Mouse (Mus musculus): ENCODE results near the gene Cers5. TPM values are rescaled to one million over a fixed set of nuclear protein-coding genes. Genes with fewer than 3 reads are reported as not detected.
"Not testable (repeated sequence)": the region's sequence is repeated elsewhere in the genome, so short reads cannot be mapped to it uniquely, and the experiment has no call there.

Gene Cers5
- total RNA-seq, 2 experiments from 2014 or later: 35.9 to 41.6 TPM

DNA sequence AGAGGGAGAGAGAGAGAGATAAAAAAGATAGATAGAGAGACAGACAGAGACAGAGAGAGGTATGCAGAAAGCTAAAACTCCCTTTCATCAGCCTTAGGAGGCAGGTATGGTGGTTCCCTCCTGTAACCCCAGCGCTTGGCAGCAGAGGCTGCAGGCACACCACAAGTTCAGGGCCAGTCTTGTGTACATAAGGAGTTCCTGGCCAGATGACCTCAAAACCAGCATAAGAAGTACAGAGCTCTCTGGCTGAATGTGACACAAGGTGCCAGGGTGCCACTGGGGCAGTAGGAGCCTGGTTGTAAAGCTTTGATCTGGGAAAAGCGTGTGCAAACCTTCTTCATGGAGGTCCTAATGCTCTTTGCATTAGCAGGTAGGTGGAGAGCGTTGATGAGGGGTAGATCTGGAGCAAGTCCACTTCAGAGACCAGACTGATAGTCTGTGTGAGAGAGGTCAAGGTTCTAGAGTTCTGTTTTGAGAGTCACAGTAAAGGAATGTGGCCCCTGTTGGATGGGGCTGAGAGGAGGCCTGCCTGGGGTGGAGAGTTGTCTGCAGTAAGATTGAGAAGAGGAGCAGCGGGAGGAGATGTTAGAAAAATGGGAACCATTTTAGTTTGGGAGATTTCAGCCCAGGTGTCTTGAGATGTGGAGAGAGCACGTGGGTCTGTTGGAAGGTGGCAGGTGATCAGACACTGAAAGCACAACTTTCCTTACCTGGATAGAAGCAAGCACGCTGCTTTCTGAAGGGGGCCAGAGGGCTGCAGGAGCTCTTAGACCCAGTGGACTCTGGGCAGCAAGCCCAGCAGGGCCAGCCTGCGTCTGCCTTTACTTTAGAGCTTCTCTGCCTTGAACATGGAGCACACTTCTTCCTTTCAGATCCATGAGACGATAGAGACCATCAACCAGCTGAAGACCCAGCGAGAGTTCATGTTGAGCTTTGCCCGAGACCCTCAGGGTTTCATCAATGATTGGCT lies 62.2 kb downstream of the Cers5 start:
- peak; percentile 36 for DNase-seq

DNA sequence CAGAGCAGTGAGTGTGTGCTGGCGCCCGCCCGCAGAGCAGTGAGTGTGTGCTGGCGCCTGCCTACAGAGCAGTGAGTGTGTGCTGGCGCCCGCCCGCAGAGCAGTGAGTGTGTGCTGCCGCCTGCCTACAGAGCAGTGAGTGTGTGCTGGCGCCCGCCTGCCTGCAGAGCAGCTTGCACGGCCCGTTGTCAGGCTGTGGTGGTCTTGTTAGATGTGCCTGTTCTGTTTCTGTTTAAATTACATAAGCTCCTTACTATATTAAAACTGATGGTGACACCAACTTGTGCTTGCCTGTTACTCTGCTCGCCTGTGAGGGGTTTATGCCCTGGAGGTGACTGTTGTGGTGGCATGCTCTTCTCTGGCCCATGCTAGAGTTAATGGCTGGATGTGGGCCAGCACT lies 64.5 kb downstream of the Cers5 start:
- DNase-seq: no peak

DNA sequence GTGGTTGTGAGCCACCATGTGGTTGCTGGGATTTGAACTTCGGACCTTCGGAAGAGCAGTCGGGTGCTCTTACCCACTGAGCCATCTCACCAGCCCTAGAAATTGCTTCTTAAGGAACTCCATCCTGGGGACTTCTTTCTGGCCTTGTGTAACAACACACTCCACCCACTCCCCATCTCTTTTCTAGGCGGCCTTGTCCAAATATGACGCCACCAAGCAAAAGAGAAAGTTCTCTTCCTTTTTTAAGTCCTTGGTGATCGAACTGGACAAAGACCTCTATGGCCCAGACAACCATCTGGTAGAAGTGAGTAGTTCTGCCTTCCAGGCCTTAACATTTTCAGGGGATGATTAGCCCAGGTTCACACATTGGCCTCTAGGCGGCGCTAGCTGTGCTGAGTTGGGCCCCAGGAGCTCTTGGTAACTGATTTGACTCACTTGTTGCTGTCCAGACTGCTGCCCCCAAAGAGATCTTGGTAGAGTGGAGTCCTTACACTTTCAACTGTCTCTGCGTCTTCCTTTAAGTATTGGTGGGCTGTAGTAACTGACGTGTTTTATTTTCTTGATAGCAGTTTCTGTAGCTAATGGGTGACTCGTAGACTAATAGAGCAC lies 67.1 kb downstream of the Cers5 start, which contains the start of gene Gm17349:
Gene Gm17349, minus strand, starts transcription at position 51 of the 609 bp plus-strand sequence.
- DNase-seq: peak; percentile 79

DNA sequence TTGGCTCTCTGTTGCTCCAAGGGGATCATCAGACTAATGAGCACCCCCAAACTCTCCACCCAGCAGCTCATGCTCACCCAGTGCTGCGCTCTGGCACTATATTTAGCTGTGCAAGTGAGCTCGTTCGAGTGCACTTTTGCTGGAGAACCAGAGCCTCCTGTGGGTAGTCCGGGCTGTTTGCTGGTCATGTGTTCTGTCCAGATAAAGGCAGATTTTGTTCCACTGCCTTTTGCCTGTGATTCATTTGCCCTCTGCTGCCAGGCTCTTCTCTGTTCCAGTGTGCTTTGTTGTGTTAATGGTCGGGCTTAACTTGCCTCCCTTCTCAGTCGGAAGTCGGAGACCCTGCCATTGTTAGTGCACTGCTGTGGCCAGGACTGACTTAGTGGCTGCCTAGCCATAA lies 67.8 kb downstream of the Cers5 start:
- DNase-seq: peak; percentile 50

DNA sequence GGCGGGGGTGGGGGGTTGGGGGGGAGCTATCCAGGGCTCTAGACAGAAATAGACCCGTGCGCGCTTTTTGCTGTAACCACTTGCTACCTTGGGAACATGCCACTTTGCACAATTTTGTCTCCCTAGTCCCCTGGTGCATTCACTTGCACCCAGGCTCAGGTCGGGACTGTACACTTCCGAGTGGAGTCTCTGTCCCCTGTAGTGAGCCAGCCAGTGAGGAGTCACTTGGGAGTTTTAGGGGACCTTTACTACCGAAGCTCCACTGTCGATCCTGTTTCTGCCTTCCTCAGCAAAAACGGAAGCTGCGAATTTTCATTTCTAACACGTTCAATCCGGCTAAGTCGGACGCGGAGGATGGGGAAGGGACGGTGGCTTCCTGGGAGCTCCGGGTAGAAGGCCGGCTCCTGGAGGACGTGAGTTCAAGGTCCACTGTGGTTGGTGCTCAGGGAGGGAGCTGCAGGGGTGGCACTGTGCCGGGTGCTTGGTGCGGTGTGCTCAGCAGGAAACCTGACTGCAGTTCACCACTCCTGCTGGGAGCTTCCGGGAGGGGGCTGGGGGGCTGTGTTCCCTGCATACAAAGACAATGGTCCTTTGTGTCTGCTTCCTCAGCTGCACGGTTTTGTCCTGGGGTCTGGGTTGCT lies 68.5 kb downstream of the Cers5 start:
- peak; percentile 72 for DNase-seq

DNA sequence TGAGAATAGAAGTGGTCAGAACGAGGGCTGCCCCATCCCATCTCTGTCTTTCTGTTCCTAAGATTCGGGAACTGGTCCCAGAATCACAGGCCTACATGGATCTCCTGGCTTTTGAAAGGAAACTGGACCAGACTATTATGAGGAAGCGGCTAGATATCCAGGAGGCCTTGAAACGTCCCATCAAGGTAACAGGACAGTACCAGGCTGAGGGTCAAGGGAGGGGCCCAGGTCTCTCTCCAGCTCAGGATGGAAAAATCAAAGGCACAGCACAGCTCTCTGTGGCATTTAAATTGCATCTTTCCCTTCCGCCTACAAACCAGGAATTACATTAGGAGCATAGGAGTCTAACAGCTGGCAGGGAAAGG lies 69.0 kb downstream of the Cers5 start:
- DNase-seq: no peak

DNA sequence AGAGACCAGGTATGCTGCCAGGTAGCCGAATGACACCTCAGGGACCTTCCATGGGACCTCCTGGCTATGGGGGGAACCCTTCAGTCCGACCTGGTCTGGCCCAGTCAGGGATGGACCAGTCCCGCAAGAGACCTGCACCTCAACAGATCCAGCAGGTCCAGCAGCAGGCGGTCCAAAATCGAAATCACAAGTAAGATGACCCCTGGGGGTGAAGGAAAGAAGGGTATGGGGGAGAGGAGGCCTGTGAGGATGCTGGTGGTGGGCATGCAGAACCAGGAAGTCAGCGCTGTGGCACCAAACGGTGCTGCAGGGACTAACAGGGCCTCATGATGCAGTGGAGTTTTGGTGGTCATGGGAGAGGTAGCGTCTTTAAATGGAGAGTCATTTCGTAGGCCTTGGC lies 69.6 kb downstream of the Cers5 start:
- no peak for DNase-seq

DNA sequence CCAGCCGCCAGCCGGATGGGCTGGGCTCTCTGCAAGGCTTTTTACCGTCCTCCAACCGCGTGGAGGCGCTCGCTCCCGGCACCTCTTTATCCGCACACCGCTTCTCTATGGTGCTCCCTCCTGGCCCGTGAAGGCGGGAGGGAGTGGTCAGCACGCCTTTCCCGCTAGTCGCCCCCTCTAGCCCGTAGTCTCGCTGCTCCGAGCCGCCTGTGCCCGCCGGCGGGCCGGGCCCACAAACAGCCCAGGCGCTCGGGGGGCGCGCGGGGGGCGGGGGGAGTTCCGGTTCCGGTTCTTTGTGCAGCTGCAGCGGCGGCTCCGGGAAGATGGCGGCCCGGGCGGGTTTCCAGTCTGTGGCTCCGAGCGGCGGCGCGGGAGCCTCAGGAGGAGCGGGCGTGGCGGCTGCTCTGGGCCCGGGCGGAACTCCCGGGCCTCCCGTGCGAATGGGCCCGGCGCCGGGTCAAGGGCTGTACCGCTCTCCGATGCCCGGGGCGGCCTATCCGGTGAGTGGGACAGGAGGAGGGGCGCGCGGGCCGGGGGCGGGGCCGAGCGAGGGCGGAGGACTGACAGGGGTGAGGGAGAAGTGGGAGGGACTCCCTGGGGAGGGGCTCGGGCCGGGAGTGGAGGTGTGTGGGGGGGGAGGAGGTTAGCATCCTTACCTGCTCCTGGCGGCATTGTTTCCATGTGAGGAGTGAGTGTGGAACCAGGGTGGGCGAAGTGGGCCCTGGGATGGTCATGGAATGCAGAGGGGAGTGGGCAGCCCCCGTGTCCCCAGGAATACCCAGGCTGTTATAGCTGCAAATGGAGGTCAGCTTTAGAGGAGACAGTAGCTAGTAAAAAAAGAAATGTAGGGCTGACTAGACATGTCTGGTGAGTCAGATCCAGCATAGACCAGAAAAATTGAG lies 70.4 kb downstream of the Cers5 start, which contains the start of gene Smarcd1:
Gene Smarcd1, plus strand, starts transcription at position 131 of the 902 bp plus-strand sequence.
- peak; percentile 98 for DNase-seq

DNA sequence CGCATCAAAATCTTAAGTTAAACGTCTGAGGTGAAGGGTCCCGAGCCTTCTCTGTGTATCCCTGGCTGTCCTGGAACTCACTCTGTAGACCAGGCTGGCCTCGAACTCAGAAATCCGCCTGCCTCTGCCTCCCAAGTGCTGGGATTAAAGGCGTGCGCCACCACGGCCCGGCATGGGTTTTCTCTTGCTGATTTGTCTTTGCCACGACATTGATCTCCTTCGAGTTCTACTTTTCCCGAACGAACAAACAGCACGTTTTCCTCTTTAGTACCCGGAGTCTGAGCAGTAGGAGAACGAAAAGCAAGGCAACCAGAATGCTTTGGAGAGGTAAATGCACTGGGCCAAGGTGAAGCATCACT lies 71.1 kb downstream of the Cers5 start:
- not testable (repeated sequence) for DNase-seq

DNA sequence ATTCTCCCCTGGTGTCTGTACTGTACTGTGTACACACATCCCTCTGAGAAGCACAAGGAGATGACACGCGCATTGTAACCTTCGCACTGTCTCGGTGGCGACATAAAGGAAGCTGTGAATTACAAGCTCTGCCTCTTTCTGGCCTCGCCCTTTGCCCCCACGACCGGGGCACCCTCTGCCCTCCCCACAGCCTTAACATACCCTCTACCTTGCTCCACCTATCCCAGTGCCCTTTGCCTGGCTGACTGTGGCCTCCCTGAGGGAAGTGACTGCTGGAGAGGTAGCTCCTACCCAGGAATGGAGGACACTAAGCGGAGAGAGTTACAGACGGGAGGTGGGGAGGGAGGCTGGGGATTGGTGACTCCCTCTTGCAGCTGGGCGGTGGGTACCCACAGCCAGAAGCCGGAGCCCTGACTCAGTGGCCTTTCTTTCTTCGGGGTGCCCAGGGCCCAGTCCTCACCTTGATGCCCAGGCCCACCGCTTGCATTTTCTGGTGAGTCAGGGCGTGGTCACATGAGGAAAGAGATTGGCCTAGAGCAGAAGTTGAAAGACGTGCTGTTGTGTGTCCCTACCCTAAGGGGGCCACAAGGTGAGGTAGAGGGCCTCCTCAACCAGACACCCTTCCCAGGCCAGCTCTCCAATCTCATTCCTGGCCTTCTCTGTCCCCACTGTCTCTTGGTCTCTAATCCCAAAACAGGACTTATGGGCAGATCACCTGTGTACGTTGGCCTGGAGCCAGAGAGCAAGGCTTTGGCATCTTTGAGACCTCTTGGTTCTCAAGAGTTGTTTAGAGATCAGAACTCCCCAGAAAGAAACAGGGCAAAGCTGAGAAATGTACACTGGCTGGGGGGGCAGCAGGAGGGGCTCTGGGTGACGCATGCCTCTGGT lies 72.2 kb downstream of the Cers5 start:
- DNase-seq: no peak

DNA sequence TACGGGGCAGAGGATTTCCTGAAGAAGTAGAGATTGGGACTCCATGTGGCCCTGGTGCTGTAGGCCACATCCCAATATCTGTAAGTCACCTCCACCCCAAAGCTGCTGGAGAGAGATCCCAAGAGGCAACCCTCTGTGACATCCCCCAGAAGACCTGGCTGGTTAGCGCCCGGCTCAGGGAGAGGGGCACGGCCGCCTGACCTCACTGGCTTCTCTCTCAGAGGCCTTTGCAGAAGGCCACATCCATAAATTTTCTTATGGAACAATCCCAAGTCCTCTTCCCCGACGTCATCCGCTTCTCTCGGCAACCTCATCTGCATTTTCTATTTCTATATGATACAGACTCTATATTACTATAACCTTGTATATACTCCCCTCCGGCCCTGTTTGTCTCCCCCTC lies 73.0 kb downstream of the Cers5 start:
- peak; percentile 50 for DNase-seq

DNA sequence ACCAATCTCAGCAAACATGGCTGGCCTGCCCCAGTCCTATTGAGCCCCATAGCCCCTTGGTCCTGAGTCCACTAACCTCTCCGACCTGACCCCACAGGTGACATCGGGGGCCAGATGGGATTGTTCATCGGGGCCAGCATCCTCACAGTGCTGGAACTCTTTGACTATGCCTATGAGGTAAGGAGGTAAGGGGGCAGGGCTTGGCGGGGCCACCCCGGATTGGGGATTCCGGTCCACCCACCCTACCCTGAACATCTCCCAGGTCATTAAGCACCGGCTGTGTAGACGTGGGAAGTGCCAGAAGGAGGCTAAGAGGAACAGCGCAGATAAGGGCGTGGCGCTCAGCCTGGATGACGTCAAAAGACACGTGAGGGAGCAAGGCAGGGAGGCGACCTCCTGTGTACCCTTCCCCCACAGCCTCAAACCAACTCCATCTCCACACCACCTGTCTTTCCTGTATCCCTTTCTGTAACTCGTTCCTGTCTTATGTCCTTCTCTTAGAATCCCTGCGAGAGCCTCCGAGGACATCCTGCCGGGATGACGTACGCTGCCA lies 74.1 kb downstream of the Cers5 start:
- DNase-seq: no peak

DNA sequence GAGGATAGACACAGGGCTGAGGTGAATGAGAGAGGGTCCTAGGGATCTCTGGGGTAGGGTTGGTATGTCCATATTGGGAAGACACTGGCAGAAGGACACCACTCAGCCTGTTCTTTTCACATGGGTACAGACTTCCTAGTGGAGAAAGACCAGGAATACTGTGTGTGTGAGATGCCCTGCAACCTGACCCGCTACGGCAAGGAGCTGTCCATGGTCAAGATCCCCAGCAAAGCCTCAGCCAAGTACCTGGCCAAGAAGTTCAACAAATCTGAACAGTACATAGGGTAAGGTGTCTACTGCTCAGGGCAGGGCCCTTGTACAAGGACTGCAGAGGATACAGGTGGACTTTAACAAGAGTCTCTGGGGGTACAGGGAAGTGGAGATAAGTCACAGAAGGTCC lies 75.4 kb downstream of the Cers5 start:
- no peak for DNase-seq

DNA sequence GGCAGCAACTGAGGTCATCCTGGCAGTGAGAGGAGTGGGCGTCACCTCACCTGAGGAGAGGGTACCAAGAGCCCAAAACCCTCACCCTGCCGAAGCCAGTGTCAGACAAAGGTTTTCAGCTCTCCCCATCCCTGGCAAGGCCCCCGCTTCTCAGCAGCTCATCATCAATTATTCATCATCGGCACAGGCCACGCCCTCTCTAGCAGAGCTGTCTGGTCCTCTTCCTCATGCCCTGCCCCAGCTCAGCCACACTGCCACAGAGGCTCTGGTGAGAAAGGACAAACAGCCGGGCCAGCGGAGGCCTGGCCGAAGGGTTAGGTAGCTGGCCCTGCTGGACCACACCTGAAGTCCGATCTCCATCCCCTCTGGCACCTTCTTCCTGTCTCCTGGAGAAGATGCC lies 80.7 kb downstream of the Cers5 start:
- no peak for DNase-seq

DNA sequence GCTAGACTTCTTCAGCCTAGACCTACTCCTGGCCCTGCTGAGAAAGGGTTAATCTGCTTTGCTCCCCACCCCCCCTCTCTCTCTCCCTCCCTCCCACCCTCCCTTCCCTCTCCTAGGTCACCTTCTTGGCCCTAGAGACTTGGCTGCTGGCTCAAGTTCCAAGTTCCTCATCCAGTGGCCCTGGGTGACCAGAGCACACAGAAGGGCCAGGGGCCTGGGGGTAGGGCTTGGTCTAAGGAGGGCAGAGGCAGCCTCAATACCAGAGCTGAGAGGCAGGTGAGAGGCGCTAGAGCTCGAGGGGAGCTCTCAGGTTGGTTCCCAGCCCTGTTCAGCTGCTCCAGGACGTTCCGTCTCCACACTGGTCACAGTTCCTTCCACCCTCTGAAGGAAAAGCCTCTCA lies 81.8 kb downstream of the Cers5 start:
- DNase-seq: no peak

DNA sequence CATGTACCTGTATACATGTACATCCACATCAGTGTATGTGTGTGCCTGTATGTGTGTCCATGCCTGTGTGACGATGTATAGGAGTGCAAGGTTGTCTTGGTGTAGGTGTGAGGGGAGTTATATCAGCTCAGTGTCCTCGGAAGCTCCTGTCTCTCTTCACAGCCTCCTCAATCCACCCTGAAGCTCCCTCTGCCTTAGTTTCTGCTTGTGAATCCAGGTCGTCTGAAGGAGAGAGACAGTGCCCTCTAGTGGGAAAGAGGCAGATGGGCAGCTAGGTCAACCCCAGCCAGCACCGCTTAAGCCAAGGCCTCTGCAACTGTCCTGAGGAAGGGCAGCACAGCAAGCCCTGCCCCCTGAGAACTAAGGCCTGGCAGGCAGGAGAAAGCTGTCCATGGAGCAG lies 84.0 kb downstream of the Cers5 start:
- peak; percentile 73 for DNase-seq
